Mouse (Mus musculus): Measurements from ENCODE around the gene Iscu.

DNA sequence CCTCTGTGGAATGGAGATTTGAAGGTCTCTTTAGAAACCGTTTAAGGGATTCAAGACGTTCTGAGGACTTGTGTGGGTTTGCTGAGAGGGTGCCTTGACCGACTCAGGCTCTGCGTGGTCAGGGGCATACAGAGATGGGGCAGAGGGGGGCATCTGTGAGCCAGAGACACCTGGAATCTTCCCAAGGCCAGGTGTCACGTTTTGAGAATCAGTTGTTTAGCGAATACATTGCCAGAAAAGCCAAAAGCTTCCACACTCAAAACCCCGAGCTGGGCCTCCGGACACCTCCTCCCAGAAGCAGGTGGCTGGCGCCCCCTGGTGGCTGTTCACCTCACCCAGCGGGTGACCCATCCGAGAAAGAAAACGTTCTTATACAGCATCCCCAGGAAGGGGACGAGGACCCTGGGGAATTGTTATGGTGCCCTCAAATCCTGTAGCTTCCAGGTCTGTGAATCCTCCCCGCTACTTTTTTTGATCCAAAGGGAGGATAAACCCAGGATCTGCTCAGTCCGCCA lies 43.1 kb downstream of the Iscu start:
- TF ChIP-seq CTCF (IDR thresholded peaks at IDR 0.05; ENCODE audit: low read depth) (peak; percentile 94), EP300 (IDR thresholded peaks at IDR 0.05; ENCODE audit: low read depth) (no peak)

Measured in liver, postnatal 0 days (tissue).